Mouse (Mus musculus) lung, postnatal 14 days (tissue): Measurements from ENCODE around the gene Nle1.
"Not testable (repeated sequence)": the region's sequence is repeated elsewhere in the genome, so short reads cannot be mapped to it uniquely, and the experiment has no call there.

Experiments
- DNase-seq: peaks from one replicate; pipeline ENCODE4 v3.0.0; 2021

The Nle1 gene

DNA sequence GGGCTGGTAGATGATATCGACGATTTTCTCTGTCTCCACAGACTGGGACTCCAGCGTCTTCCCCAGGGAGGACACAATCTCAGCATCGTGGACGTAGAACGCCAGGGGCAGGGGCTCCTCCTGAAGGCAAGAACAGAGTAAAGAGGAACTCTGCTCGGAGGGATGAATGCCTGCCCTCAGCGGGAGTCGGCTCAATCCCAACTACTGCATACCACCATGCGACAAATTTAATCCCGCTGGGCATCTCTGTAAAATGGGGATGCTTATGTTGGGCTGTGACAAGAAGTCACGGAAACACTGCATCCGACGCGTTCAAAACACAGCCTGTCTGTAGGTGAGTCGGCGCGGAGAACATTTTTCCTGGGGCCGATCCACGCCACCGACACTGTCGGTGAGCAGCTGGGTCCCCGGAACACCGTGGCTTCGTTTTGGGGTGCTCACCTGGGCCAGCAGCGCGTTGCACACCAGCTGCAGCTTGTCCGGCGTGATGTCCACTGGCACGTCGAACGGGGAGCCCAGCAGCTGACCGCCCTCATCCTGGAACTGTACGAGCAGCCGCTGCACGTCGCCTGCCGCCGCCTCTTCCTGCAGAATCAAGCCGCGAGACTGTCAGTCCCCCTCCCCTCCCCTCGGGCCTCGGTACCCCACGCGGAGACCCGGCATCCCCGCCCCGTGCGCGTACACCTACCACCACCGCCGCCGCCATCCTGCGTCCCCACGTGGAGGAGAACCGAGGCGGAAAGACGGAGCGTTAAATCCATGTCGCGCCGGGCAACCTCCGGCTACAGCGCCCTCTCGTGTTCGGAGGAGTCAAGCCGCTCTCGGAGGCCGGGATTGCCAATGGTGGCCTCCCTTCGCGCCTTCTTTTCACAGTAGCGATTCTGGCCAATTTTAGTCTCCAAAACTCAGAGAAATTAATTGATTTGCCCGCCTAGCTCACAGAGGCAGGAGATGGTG is at the start of gene Nle1:
Nle1 (minus strand) TSS at position 761 of the 957 bp plus-strand sequence.
- peak; percentile 95 for DNase-seq

- DNase-seq: no peak
Observed at GRCm38 (mm10) chr11:82956925-82957324, 48.7 kb upstream of the Nle1 start.

GRCm38 (mm10) chr11:82954631-82955030 is 46.4 kb upstream of the Nle1 start:
- DNase-seq: no peak

DNA sequence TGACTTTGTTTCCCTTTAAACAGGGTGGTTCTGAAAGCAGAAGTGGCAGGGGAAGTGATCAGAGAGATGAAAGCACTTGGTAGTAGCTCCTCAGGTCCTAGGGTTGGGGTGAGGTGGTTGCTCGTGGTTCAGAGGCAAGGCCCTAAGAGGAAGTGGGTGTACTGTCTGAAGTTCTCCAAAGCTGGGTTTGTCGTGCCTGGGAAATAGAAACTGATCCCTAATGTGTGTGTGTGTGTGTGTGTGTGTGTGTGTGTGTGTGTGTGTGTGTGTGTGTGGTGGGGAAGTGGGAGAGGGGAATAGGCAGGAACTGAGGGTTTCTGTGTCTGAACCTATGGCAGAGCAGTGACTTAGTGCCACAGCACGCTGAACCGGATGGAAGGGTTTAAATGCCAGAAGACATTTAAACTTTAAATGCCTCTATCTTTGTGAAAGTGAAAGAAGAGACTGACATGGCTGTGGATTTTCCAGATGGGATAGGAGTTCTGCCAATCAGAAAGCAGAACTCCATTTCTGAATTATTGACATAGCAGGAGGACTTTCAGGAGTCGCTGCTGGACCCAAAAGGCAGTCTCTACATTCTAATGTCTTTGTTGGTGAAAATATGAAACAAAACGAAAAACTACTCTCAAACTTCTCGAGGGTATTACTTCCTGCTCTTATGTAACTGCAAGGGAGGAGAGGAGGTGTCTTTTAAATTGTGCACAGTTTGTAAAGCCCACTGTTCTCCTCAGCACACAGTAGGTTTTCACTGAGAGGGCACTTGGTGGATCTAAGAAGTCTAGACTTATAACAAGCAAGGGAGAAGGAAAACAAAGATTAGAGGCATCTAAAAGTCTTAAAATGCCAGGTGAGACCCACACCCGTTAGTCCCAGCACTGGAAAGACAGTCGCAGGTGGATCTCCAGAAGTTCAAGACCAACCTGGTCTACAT is 44.7 kb upstream of the Nle1 start:
- peak; percentile 21 for DNase-seq

DNA sequence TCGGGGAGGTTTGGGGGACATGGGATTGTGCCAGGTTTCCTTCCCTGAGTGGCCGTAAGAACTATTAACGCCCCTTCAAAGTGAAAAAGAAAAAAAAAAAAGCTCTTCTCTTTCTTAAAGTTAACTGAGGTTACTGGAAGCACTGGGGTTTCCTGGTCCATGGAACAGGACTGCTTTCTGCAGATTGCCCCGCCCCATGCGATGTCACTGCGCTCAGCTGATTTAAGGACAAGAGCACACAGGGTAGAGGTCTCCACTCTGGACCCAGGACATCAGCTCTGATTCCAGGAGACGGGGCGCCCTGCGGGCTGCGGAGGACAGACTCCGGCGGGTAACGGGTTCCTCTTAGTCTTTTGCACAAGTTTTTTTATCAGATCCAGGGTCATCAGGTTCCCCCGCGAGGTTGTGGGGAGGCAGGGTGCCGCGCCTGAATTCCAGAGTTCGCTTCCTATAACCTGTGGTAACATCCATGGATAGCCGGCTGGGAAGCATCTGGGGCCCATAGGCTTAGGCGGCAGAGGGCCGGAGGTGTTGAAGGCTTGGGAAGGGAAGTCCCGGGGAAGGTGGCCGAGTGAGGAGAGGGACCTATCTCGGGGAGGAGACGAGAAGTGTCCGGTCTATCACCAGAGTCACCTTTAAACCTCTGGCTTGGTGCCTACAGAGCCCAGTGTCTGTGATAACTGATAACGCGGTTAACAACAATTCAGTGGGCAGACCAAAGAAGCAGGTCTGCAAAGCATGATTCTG is 43.8 kb upstream of the Nle1 start:
- peak; percentile 77 for DNase-seq

DNA sequence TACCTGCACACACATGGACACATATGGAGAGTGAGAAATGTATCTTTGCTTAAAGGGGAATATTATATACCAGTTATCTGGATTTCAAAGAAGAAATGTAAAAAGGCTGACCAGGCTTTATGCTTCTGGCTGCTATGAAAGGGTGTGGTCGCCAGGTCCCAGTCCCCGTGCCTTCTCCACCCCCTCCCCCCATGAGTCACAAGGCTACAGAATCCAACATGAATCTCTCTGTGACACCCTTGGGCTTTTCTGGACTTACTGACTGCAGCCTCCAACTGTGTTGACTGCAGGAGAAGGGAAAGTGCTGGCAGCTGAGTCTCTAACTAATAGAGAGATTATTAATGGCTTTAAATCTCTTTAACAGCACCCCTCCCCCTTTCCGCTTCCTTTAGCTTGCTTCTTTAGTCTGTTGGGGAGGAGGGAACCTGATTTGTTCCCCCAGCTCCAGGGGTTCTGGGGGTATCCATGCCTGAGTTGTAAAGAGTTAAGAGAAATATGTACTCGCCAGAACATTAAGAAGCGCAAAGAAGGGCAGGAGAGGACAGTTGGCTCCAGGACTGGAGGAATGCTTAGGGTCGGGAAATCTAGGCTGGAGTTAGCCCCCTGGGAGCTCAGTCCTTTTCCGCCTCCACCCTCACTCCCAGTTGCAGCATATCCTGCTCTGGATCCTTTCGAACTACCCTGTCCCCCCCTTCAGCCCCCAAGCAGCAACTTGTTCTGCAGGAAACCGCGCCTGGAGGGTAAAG is 42.7 kb upstream of the Nle1 start, which contains the start of gene Slfn5:
Slfn5 (plus strand) TSS at position 614 of the 746 bp plus-strand sequence.
- peak; percentile 47 for DNase-seq

- DNase-seq: peak; percentile 21
Observed at GRCm38 (mm10) chr11:82949036-82949435, 40.8 kb upstream of the Nle1 start.

GRCm38 (mm10) chr11:82947457-82947856 is 39.2 kb upstream of the Nle1 start:
- no peak for DNase-seq

DNA sequence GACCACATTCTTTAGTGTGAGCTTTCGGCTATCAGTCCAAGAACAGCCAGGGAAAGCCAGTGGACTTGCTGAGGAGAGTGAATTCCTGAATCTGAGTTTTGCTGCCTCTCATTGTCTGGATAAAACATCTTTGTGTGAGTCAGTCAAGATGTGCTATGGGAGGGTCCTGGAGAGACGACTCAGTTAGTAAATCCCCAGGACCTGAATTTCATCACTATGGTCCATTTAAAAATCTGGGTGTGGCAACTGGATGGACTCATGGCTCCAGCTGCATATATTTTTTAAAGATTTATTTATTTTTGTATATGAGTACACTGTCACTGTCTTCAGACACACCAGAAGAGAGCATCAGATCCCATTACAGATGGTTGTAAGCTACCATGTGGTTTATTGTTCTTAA is 37.4 kb upstream of the Nle1 start:
- no peak for DNase-seq

DNA sequence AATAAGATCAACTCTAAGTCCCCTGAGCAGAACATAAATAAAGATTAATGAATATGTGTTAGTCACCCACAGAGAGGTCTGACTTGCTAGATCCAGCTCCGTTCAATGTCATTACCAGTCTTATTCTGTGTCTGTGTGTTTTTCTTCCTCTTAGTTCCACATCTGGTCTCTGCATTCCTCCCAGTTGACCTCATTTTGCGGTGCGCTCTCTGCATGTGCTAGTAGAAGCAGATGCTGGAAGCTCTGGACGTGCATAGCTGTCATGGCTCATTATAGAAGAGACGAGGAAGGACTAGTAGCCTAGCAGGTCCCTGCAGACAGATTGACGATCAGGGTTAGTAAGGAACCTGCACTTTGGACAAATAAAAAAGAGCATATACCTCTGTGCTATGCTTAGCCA is 35.1 kb upstream of the Nle1 start:
- DNase-seq: no peak

DNA sequence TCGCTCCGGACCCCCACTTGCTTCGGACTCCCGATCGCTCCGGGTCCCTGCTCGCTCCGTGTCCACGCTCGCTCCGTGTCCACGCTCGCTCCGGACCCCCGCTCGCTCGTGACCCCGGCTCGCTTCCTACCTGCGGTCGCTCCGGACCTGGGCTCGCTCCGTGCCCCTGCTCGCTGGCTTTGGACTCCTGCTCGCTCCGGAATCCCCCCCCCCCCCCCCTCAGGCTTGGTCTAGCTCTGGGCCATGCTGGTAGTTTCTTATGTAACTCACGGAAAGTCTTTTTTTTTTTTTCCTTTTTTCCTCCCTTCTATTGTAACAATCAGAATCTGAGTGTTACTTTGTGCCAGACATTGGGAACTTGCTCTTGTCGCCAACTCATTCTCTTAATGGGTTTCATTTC is 25.0 kb upstream of the Nle1 start:
- no peak for DNase-seq

- not testable (repeated sequence) for DNase-seq
Observed at GRCm38 (mm10) chr11:82931671-82932450, 23.6 kb upstream of the Nle1 start.

DNA sequence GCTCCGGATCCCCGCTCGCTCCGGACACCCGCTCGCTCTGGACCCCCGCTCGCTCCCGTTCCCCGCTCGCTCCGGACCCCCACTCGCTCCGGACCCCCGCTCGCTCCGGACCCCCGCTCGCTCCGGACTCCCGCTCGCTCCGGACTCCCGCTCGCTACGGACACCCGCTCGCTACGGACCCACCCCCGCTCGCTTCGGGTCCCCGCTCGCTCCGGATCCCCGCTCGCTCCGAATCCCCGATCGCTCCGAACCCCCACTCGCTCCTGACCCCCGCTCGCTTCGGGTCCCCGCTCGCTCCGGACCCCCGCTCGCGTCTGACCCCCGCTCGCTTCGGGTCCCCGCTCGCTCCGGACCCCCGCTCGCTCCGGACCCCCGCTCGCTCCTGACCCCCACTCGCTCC is 22.9 kb upstream of the Nle1 start:
- DNase-seq: not testable (repeated sequence)

DNA sequence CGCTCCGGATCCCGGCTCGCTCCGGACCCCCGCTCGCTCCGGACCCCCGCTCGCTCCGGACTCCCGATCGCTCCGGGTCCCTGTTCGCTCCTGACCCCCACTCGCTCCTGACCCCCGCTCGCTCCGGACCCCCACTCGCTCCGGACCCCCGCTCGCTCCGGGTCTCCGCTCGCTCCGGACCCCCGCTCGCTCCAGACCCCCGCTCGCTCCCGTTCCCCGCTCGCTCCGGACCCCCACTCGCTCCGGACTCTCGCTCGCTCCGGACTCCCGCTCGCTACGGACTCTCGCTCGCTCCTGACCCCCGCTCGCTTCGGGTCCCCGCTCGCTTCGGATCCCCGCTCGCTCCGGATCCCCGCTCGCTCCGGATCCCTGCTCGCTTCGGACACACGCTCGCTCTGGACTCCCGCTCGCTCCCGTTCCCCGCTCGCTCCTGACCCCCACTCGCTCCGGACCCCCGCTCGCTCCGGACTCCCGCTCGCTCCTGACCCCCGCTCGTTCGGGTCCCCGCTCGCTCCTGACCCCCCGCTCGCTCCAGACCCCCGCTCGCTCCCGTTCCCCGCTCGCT is 22.3 kb upstream of the Nle1 start:
- not testable (repeated sequence) for DNase-seq

DNA sequence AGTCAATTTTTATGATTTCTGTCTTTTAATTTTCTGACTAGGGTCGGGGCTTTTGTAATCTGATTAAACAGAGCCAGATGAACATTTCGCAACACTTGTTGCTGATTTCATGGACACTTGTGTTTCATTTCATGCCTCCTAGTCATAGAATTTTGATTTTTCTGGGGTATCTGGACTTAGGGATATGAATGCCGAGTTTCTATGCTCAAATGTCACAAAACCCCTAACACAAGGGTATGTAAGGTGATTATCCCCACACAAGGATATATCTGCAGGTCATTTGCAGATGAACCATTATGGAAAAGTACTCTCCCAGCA is 21.4 kb upstream of the Nle1 start:
- DNase-seq: no peak

- DNase-seq: no peak
Observed at GRCm38 (mm10) chr11:82928897-82929632, 20.9 kb upstream of the Nle1 start.

DNA sequence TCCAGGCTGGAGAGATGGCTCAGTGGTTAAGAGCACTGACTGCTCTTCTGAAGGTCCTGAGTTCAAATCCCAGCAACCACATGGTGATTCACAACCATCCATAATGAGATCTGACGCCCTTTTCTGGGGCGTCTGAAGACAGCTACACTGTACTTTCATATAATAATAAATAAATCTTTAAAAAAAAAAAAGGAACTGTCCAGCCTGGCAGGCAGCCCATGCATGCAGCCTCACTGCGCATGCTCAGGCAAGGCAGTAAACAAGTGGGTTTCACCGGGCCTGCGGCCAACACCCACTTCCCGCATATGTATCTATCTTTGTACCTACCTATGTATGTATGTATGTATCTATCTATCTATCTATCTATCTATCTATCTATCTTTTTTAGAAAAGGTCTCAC is 15.7 kb upstream of the Nle1 start:
- not testable (repeated sequence) for DNase-seq

GRCm38 (mm10) chr11:82921691-82922090 is 13.5 kb upstream of the Nle1 start:
- no peak for DNase-seq

DNA sequence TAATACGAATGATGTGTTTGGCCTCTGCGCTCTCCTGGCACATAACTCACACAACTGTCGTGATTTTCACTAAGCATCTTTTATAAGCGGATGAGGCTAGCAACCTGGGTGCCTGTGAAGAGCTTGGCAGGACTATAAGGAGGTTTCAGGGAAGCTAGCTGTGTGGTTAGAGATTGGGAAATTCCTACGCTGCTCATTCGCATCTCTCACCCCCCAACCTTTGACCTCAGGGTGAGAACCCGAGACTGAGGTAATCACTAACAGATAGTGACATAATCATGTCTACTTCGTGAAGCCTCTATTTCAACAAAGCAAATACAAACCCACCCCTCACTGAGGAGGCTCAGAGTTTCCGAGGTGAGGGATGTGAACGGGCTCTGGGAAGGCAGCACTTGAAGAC is 12.6 kb upstream of the Nle1 start:
- DNase-seq: no peak

- DNase-seq: peak; percentile 88
Observed at GRCm38 (mm10) chr11:82914711-82915352, 6.6 kb upstream of the Nle1 start.
